Mouse (Mus musculus): ENCODE data around the gene Ptpn13.

The Ptpn13 gene

GRCm38 (mm10) chr5:103424678-103425319 lies at the start of gene Ptpn13:
TSS of gene Ptpn13 (plus strand) at chr5:103425192.
- peak; percentile 93 to 94 for DNase-seq (ENCODE audit: low spot score in 2 of 2)

DNA sequence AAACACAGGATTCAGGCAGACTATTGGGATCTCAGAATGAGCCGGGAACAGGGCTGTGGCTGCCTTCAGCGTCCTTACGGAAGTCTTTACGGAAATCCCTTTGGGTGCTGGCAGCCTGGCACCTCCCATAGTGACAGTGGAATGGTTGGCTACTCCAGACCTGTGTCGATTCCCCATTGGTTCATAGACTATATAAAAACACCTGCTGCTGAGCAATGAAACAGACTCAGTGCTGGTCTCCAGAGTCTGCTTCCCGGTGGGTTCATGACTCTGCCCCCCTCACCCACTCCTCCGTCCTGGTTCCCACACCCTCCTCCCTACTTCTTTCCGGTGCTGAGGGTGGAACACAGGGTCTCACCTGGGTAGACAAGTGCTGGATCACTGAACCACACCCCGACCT lies 49.8 kb upstream of the Ptpn13 start:
- DNase-seq (ENCODE audit: low spot score in 2 of 2): no peak

- no peak for DNase-seq (ENCODE audit: low spot score in 2 of 2)
Observed at GRCm38 (mm10) chr5:103376354-103377295, 48.4 kb upstream of the Ptpn13 start.

- no peak for DNase-seq (ENCODE audit: low spot score in 2 of 2)
Observed at GRCm38 (mm10) chr5:103377493-103378130, 47.4 kb upstream of the Ptpn13 start.

DNA sequence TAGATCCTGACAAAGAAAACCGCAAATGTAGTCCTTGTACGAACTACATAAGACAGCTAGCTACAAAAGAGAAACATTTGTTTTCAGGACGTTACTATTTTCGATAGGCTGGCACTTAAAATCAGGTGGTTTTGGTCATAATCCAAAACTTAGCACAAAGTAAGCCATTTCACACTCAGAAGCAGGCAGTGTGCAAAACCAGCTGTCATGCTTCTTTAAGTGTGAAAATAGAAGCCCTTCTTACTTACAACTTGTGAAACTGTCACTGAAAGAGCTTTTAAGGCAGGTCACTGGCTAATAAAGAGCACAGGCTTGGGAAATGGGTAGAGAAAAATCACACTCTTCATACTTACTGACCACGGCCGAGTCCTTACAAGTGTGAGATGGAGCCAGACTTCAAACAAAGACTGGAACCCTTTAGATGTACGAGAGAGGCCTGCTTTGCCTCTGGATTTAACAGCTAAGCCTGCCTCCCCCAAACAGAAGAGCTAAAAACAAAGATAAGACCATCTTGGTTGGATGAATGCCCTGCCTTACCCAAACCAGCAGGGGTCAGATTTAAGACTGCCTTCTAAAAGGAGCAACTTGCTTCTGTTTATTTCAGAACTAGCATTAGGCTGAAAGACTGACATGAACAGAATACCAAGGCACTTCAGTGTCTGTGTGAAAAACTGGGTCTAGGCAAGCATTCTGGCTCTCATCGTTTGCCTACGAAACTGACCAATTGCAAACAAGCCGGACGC lies 44.0 kb upstream of the Ptpn13 start:
- no peak for DNase-seq (ENCODE audit: low spot score in 2 of 2)

GRCm38 (mm10) chr5:103382951-103383350 lies 42.0 kb upstream of the Ptpn13 start:
- DNase-seq (ENCODE audit: low spot score in 2 of 2): no peak

- no peak for DNase-seq (ENCODE audit: low spot score in 2 of 2)
Observed at GRCm38 (mm10) chr5:103384021-103384420, 41.0 kb upstream of the Ptpn13 start.

- peak; percentile 60 to 62 for DNase-seq (ENCODE audit: low spot score in 2 of 2)
Observed at GRCm38 (mm10) chr5:103387540-103388026, 37.4 kb upstream of the Ptpn13 start.

DNA sequence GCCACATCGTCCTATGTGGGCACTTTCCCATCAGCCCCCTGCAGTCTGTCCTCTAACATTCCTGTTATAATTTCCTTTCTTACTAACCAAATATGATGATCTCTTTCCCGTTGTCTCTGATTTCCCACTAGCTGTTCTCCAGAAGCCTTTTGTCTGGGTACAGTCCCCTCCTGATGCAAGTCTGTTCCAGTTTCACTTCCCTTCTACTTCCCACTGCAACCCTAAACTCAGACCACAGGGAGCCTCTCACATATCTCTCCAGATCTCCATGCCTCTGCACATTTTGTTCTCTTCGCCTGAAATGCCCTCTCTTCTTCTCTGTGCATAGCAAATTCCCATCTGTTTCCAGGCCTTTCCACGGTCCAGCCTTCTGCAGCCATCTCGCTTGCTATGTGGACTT lies 35.6 kb upstream of the Ptpn13 start:
- no peak for DNase-seq (ENCODE audit: low spot score in 2 of 2)

DNA sequence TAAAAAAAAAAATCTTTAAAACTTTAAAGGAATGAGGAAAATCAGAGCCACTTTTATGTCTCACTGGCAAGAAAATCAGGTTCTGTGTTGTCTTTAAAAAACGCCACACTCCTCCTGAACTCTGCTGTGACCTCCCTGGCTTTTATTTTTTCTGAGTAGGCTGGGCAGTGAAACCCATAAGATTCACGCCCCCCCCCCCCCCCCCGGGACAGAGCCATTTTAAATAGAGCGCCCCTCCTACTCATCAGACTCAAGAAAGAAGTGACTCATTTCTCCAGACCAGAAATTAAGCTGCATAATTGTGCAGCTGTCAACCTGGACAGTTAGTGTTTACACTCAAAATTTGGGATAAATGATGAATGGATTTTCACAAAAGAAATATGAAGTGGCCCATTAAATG lies 31.8 kb upstream of the Ptpn13 start:
- no peak for DNase-seq (ENCODE audit: low spot score in 2 of 2)

DNA sequence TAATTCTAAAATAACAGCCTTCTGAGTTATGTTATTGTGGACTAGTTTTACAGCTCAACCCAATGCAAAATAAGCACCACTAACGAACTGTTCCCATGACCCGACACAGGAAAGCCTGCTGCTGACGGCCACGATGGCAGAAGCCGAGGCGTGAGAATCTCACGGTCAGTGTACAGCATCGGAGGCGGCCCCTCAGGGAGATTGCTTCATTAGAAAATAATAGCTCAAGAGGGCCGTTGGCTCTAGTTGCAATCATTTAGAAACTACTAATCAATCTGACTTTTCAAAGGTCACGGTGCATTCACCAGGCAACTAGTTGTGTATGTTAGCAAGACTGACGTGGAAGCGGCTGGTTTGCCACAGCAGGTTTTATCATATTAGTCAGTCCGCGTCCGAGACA lies 31.2 kb upstream of the Ptpn13 start:
- DNase-seq (ENCODE audit: low spot score in 2 of 2): no peak

GRCm38 (mm10) chr5:103395683-103396082 lies 29.3 kb upstream of the Ptpn13 start:
- DNase-seq (ENCODE audit: low spot score in 2 of 2): no peak

DNA sequence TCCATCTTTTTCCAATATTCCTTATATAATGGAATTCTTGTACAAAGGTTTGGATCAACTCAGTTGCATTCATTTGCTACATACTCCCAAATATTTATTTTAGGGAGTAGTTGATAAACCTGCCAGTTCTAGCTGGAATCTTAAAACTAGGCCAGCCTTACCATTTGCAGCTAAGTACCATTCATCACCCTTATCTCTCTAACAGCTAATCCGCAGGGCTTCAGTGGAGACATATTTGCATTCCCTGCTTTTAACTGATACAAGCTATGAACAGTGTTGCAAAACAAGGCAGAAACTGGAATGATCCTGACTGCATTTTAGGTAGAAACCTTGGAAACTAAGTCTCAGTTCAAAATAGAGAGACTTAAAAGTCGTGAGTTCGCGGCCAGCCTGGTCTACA lies 27.6 kb upstream of the Ptpn13 start:
- DNase-seq (ENCODE audit: low spot score in 2 of 2): no peak

GRCm38 (mm10) chr5:103404213-103404968 lies 20.6 kb upstream of the Ptpn13 start:
- no peak for DNase-seq (ENCODE audit: low spot score in 2 of 2)

DNA sequence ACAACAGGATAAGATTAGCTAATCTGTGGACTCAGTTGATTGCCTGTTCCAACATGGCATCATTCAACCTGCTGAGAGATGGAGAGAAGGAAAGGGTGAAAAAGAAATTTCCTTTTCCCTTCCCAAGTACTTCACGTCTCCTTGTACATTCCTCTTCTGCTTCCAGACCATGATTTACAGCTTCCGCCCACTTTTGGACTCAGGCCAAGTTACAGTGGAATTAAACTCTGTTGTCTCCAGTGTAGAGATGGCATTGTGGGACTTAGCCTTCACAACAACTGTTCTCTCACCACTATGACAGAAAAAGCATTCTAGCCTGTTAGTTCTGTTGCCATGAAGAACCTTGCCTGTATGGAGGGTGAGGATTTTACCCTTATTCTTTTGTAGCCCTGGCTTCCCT lies 19.1 kb upstream of the Ptpn13 start:
- DNase-seq (ENCODE audit: low spot score in 2 of 2): peak in 1 of 2 experiments; percentile 35

DNA sequence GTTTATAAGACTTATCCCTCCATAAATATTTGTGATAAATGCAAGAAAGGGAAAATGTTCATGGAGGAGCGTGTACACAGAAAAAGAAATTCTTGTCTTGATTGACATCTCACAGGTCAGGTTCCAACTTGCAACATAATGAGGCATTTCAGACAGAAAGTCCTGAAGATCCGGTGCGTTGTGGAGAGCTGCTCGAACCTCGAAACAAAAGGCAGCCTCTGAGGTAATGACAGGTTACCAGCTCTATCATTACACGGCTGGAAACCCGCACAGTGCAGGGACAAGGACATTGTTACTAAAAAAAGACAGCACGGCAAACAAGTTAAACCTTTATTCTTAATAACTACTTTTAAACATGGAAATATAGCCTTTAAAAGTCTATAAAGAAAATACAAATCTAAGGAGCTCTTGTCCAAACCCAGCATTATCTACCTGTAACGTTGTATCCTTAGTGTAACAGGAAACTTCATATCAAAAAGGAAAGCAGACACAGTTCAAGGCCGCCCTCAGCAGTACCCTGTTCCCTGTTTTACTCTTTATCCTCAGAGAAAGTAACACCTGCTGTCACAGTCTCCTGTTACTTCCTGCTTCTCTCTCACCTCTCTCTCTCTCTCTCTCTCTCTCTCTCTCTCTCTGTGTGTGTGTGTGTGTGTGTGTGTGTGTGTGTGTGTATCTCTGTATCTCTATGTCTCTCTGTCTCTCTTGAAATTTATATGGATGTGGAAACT lies 12.8 kb upstream of the Ptpn13 start:
- DNase-seq (ENCODE audit: low spot score in 2 of 2): no peak

DNA sequence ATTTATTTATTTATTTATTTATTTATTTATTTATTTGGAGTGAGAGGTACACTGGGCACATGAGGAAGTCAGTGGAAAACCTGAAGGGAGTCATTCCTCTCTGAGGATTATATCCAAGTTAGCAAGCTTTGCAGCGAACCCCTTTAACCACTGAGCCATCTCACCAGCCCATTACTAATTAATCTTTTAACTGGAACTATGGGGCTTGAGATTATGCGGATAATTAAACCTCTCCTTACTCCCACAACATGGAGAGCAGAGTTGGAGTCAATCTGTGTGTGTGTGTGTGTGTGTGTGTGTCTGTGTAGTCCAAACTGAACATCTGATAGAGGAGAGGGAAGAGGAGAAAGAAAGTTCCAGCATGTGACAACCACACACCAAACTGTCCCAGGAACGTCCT lies 10.4 kb upstream of the Ptpn13 start:
- no peak for DNase-seq (ENCODE audit: low spot score in 2 of 2)

DNA sequence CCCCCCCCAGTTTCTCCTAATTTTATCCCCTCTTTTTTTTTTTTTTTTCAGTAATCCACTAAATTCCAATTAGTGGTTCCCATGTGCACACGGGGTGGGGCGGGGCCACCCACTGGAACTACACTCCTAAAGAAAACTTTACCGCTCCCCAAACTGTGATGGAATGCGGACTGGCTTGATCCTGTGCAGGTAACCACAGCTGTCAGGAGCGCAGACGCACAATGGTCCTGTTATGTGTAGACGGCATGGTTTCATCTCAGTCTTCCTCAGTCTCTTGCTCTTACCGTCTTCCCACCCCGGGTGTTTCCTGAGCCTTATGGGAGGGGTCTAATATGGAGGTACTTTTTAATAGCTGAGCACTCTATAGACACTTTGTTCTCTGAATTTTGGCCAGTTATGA lies 7.0 kb upstream of the Ptpn13 start:
- DNase-seq (ENCODE audit: low spot score in 2 of 2): no peak

GRCm38 (mm10) chr5:103418886-103419285 lies 6.1 kb upstream of the Ptpn13 start:
- DNase-seq (ENCODE audit: low spot score in 2 of 2): no peak

DNA sequence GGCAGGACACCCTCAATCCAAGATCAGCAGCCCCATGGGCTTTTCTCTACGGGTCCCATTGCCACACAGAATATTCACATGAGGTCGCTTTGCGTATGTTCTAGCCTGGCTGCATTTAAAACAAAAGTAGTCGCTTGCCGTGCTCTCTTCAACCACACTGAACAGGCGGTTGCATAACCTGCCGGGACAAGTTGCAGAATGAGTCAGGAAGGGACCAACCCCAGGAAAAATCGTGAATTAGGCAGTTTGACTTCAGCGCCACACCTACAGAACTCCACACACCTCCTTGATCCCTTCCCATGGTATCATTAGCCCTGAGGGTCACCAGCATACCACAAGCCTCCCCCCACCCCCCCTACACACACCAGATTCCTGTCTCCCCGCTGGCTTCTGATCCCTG lies 4.4 kb upstream of the Ptpn13 start:
- DNase-seq (ENCODE audit: low spot score in 2 of 2): no peak

Data from right cerebral cortex, postnatal 10 days (tissue).